Mouse (Mus musculus) CD8-positive naive resting alpha-beta T cell, adult 2 months (primary cell): ENCODE results near the gene Vmn1r82.

Experiments used
- DNase-seq, 2 experiments: peaks; one replicate each; pipeline ENCODE4 v3.0.0; 2022; ENCODE audit warnings: low read depth in 2 of 2, low spot score in 2 of 2

Gene Vmn1r82

GRCm38 (mm10) chr7:12300130-12300529 is at the start of gene Vmn1r82:
Gene Vmn1r82 (plus strand): TSS chr7:12300430.
- no peak for DNase-seq

DNA sequence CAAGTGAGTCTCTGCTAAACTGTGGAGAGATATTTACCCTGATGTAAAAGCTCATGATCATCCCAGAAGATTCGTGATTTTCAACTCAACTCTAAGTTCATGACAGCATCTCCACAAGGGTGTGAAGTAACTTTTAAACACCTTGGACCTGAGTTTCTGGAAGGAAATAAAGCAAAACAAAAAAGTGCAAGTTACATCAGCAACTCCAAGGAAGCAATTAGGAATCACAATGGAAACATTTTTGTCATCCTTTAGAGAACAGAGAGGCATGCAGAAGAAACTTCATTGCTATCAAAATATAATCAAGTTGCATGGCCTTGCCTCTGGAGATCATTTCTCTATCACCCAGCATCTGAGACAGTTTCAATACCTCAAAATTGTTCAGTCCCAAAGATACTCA is 32.1 kb upstream of the Vmn1r82 start, which contains the start of gene Vmn1r81:
TSS of gene Vmn1r81 (minus strand) at position 101 of the 400 bp plus-strand sequence.
- DNase-seq: no peak

GRCm38 (mm10) chr7:12329381-12329780 is 29.2 kb downstream of the Vmn1r82 start, which contains the start of gene Vmn1r83:
Gene Vmn1r83 (minus strand): TSS chr7:12329481.
- DNase-seq: no peak
